Mouse (Mus musculus): ENCODE measurements around the gene Stk36.

Stk36 gene
- long read RNA-seq, experiment 1, partial matches to known transcripts, result 0 of 1 reads
- long read RNA-seq, experiment 1, other reads (novel, unspliced or antisense), result 0 of 1 reads
- long read RNA-seq, experiment 2, partial matches to known transcripts, result 1 of 2 reads
- long read RNA-seq, experiment 2, other reads (novel, unspliced or antisense), result 0 of 2 reads

- intact Hi-C loops (cut with DNase I), result no loop called here
These were observed at the start of gene Stk36, which contains the start of gene Rnf25 for GRCm38 (mm10) chr1:74601267-74601962. TSS of gene Stk36 (plus strand) at chr1:74601445. TSS of gene Rnf25 (minus strand) at chr1:74601397.

- intact Hi-C loops (cut with DNase I), result no loop called here
These were observed 42.2 kb upstream of the Stk36 start for GRCm38 (mm10) chr1:74559061-74559460.

GRCm38 (mm10) chr1:74565834-74566233, 35.4 kb upstream of the Stk36 start:
- intact Hi-C loops (cut with DNase I), result no loop called here

- intact Hi-C loops (cut with DNase I), result no loop called here
These were observed 31.2 kb upstream of the Stk36 start for GRCm38 (mm10) chr1:74569739-74570719.

- intact Hi-C loops (cut with DNase I), result no loop called here
These were observed 18.6 kb upstream of the Stk36 start for GRCm38 (mm10) chr1:74582621-74583020.

GRCm38 (mm10) chr1:74584616-74585398, 16.4 kb upstream of the Stk36 start:
- intact Hi-C loops (cut with DNase I), result loop anchor here (5.0 kb wide), 1 partner anchor 78 kb away; the partner anchor contains the start of gene Cnot9

GRCm38 (mm10) chr1:74587233-74587772, 13.9 kb upstream of the Stk36 start:
- intact Hi-C loops (cut with DNase I), result loop anchor here (5.0 kb wide), 1 partner anchor 80 kb away; the partner anchor contains the start of gene Cnot9

- intact Hi-C loops (cut with DNase I), result loop anchor here (5.0 kb wide), 1 partner anchor 81 kb away; the partner anchor contains the start of gene Cnot9
These were observed 13.3 kb upstream of the Stk36 start, which contains the start of the genes Zfp142 and Bcs1l for GRCm38 (mm10) chr1:74587773-74588445. TSS of gene Zfp142 (minus strand) at chr1:74588246. TSS of gene Bcs1l (plus strand) at chr1:74588289.

GRCm38 (mm10) chr1:74594434-74594833, 6.8 kb upstream of the Stk36 start:
- intact Hi-C loops (cut with DNase I), result no loop called here

- intact Hi-C loops (cut with DNase I), result no loop called here
These were observed 561 bp upstream of the Stk36 start for GRCm38 (mm10) chr1:74600501-74601266.

- intact Hi-C loops (cut with DNase I), result no loop called here
These were observed 22.9 kb downstream of the Stk36 start for GRCm38 (mm10) chr1:74624183-74624582.

GRCm38 (mm10) chr1:74626076-74626475, 24.8 kb downstream of the Stk36 start:
- intact Hi-C loops (cut with DNase I), result no loop called here

- intact Hi-C loops (cut with DNase I), result no loop called here
These were observed 26.8 kb downstream of the Stk36 start for GRCm38 (mm10) chr1:74628001-74628400.

GRCm38 (mm10) chr1:74632734-74633133, 31.5 kb downstream of the Stk36 start:
- intact Hi-C loops (cut with DNase I), result loop anchor here (10.0 kb wide), 1 partner anchor 82 kb away; the partner anchor contains the start of gene Cyp27a1

GRCm38 (mm10) chr1:74643524-74643923, 42.3 kb downstream of the Stk36 start:
- intact Hi-C loops (cut with DNase I), result loop anchor here (10.0 kb wide), 1 partner anchor 111 kb away; no protein-coding TSS in a partner anchor

GRCm38 (mm10) chr1:74643926-74644325, 42.7 kb downstream of the Stk36 start:
- intact Hi-C loops (cut with DNase I), result loop anchor here (10.0 kb wide), 1 partner anchor 111 kb away; no protein-coding TSS in a partner anchor

- intact Hi-C loops (cut with DNase I), result no loop called here
These were observed 60.4 kb downstream of the Stk36 start, which contains the start of gene Ttll4 for GRCm38 (mm10) chr1:74661448-74662195. TSS of gene Ttll4 (plus strand) at chr1:74661745.

Measured in adrenal gland (tissue).